Mouse (Mus musculus): ENCODE results near the gene Frem2. TPM values are rescaled to one million over a fixed set of nuclear protein-coding genes. Genes with fewer than 3 reads are reported as not detected.

The Frem2 gene
- polyA plus RNA-seq, 1 experiment from 2014 or later = 5.8 TPM

- Histone ChIP-seq H3K4me3 (replicated peaks) (no peak overlapping the region), H3K9me3 (replicated peaks) (no peaks in the 10 kb centered on the region), H3K27me3 (no peaks in the 10 kb centered on the region), H3K36me3 (no peaks in the 10 kb centered on the region), H3K4me2 (replicated peaks) (no peak overlapping the region), H3K4me1 (no peaks in the 10 kb centered on the region), H3K9ac (no peak overlapping the region), H3K27ac (replicated peaks) (no peak overlapping the region)
- WGBS = 69% methylated on average over 10 of the region's 10 CpGs
- ATAC-seq (ENCODE audit: insufficient number of reproducible peaks, low FRiP score, low TSS enrichment, low read depth) = no peak
Measured at GRCm38 (mm10) chr3:53579121-53579704, 77.9 kb downstream of the Frem2 start.

- Histone ChIP-seq H3K9ac (no peak overlapping the region), H3K27me3 (no peaks in the 10 kb centered on the region), H3K4me1 (no peaks in the 10 kb centered on the region), H3K9me3 (replicated peaks) (no peaks in the 10 kb centered on the region), H3K4me3 (replicated peaks) (no peak overlapping the region), H3K4me2 (replicated peaks) (no peak overlapping the region), H3K27ac (replicated peaks) (no peak overlapping the region), H3K36me3 (no peaks in the 10 kb centered on the region)
- ATAC-seq (ENCODE audit: insufficient number of reproducible peaks, low FRiP score, low TSS enrichment, low read depth) = no peak; the same call in 1 of the 2 replicates
- 59% methylated on average over 7 of the region's 7 CpGs for WGBS
Measured at GRCm38 (mm10) chr3:53576320-53577116, 80.6 kb downstream of the Frem2 start.

GRCm38 (mm10) chr3:53574123-53574522 is 83.0 kb downstream of the Frem2 start:
- no peak for ATAC-seq (ENCODE audit: insufficient number of reproducible peaks, low FRiP score, low TSS enrichment, low read depth)
- H3K4me2 ChIP-seq (replicated peaks) = no peak overlapping the region
- H3K4me3 ChIP-seq (replicated peaks) = no peak overlapping the region
- no peaks in the 10 kb centered on the region for H3K4me1 ChIP-seq
- no peak overlapping the region for H3K9ac ChIP-seq
- WGBS = 74% methylated on average over 9 of the region's 9 CpGs
- H3K27me3 ChIP-seq = no peaks in the 10 kb centered on the region
- H3K9me3 ChIP-seq (replicated peaks) = no peaks in the 10 kb centered on the region
- no peak overlapping the region for H3K27ac ChIP-seq (replicated peaks)
- no peaks in the 10 kb centered on the region for H3K36me3 ChIP-seq

- H3K27me3 ChIP-seq = no peaks in the 10 kb centered on the region
- H3K36me3 ChIP-seq = no peaks in the 10 kb centered on the region
- no peak overlapping the region for H3K4me2 ChIP-seq (replicated peaks)
- ATAC-seq (ENCODE audit: insufficient number of reproducible peaks, low FRiP score, low TSS enrichment, low read depth) = no peak
- WGBS = 62% methylated on average over 6 of the region's 6 CpGs
- H3K9me3 ChIP-seq (replicated peaks) = no peaks in the 10 kb centered on the region
- no peaks in the 10 kb centered on the region for H3K4me1 ChIP-seq
- H3K9ac ChIP-seq = no peak overlapping the region
- no peak overlapping the region for H3K4me3 ChIP-seq (replicated peaks)
- no peak overlapping the region for H3K27ac ChIP-seq (replicated peaks)
Measured at GRCm38 (mm10) chr3:53571663-53572062, 85.5 kb downstream of the Frem2 start.

GRCm38 (mm10) chr3:53564521-53564920 is 92.6 kb downstream of the Frem2 start:
- no peaks in the 10 kb centered on the region for H3K27me3 ChIP-seq
- no peak overlapping the region for H3K4me3 ChIP-seq (replicated peaks)
- no peaks in the 10 kb centered on the region for H3K36me3 ChIP-seq
- WGBS = 44% methylated on average over 7 of the region's 7 CpGs
- no peak overlapping the region for H3K27ac ChIP-seq (replicated peaks)
- no peaks in the 10 kb centered on the region for H3K9me3 ChIP-seq (replicated peaks)
- peaks cover 9% of the 10 kb centered on the region for H3K4me1 ChIP-seq
- ATAC-seq (ENCODE audit: insufficient number of reproducible peaks, low FRiP score, low TSS enrichment, low read depth) = peak; percentile 58; the same call in 1 of the 2 replicates
- H3K4me2 ChIP-seq (replicated peaks) = no peak overlapping the region
- no peak overlapping the region for H3K9ac ChIP-seq

- ATAC-seq (ENCODE audit: insufficient number of reproducible peaks, low FRiP score, low TSS enrichment, low read depth) = no peak
- Histone ChIP-seq H3K9ac (no peak overlapping the region), H3K4me2 (replicated peaks) (no peak overlapping the region), H3K4me1 (peaks cover 12% of the 10 kb centered on the region), H3K27me3 (no peaks in the 10 kb centered on the region), H3K27ac (replicated peaks) (no peak overlapping the region), H3K36me3 (no peaks in the 10 kb centered on the region), H3K9me3 (replicated peaks) (no peaks in the 10 kb centered on the region), H3K4me3 (replicated peaks) (no peak overlapping the region)
- 43% methylated on average over 7 of the region's 7 CpGs for WGBS
Measured at GRCm38 (mm10) chr3:53563746-53564145, 93.4 kb downstream of the Frem2 start.

- 53% methylated on average over 7 of the region's 7 CpGs for WGBS
Measured at GRCm38 (mm10) chr3:53561813-53562212, 95.3 kb downstream of the Frem2 start.

GRCm38 (mm10) chr3:53559056-53559455 is 98.1 kb downstream of the Frem2 start:
- no peaks in the 10 kb centered on the region for H3K9me3 ChIP-seq (replicated peaks)
- no peaks in the 10 kb centered on the region for H3K27me3 ChIP-seq
- H3K4me1 ChIP-seq = peaks cover 7% of the 10 kb centered on the region
- no peak overlapping the region for H3K27ac ChIP-seq (replicated peaks)
- ATAC-seq (ENCODE audit: insufficient number of reproducible peaks, low FRiP score, low TSS enrichment, low read depth) = no peak
- no peak overlapping the region for H3K4me3 ChIP-seq (replicated peaks)
- H3K4me2 ChIP-seq (replicated peaks) = no peak overlapping the region
- H3K9ac ChIP-seq = no peak overlapping the region
- H3K36me3 ChIP-seq = no peaks in the 10 kb centered on the region
- WGBS = 61% methylated on average over 6 of the region's 6 CpGs

More at GRCm38 (mm10) chr3:53561813-53562212, 95.3 kb downstream of the Frem2 start:
- Histone ChIP-seq H3K9me3 (replicated peaks) (no peaks in the 10 kb centered on the region), H3K27me3 (no peaks in the 10 kb centered on the region), H3K9ac (no peak overlapping the region), H3K27ac (replicated peaks) (no peak overlapping the region), H3K36me3 (no peaks in the 10 kb centered on the region), H3K4me3 (replicated peaks) (no peak overlapping the region), H3K4me2 (replicated peaks) (no peak overlapping the region), H3K4me1 (peaks cover 12% of the 10 kb centered on the region)
- ATAC-seq (ENCODE audit: insufficient number of reproducible peaks, low FRiP score, low TSS enrichment, low read depth) = no peak

GRCm38 (mm10) chr3:53558230-53558629 is 98.9 kb downstream of the Frem2 start:
- Histone ChIP-seq H3K4me3 (replicated peaks) (no peak overlapping the region), H3K27me3 (no peaks in the 10 kb centered on the region), H3K4me1 (0 out of 2 replicates have a peak, but pooled peaks cover 3% of the 10 kb centered on the region), H3K9me3 (replicated peaks) (no peaks in the 10 kb centered on the region), H3K27ac (replicated peaks) (no peak overlapping the region), H3K36me3 (no peaks in the 10 kb centered on the region), H3K4me2 (replicated peaks) (no peak overlapping the region), H3K9ac (no peak overlapping the region)
- ATAC-seq (ENCODE audit: insufficient number of reproducible peaks, low FRiP score, low TSS enrichment, low read depth) = no peak
- 71% methylated on average over 9 of the region's 9 CpGs for WGBS

- Histone ChIP-seq H3K4me2 (replicated peaks) (no peak overlapping the region), H3K4me3 (replicated peaks) (no peak overlapping the region), H3K27ac (replicated peaks) (no peak overlapping the region), H3K9me3 (replicated peaks) (no peaks in the 10 kb centered on the region), H3K9ac (no peak overlapping the region), H3K27me3 (no peaks in the 10 kb centered on the region), H3K4me1 (0 out of 2 replicates have a peak, but pooled peaks cover 3% of the 10 kb centered on the region), H3K36me3 (no peaks in the 10 kb centered on the region)
- no peak for ATAC-seq (ENCODE audit: insufficient number of reproducible peaks, low FRiP score, low TSS enrichment, low read depth)
- 76% methylated on average over 16 of the region's 16 CpGs for WGBS
Measured at GRCm38 (mm10) chr3:53557388-53558214, 99.6 kb downstream of the Frem2 start.
